Mouse (Mus musculus) urinary bladder, adult 2 months (tissue): Measurements from ENCODE around the gene Pcnx. TPM values are rescaled to one million over a fixed set of nuclear protein-coding genes. Genes with fewer than 3 reads are reported as not detected.

Experiments
- DNase-seq: peaks from one replicate; pipeline ENCODE4 v3.0.0; 2022; ENCODE audit warnings: low spot score
- polyA plus RNA-seq: library from polyadenylated mRNA; depleted of rRNA; stranded (reverse); fragments of >200 nt; gene quantifications from 2 replicates; pipeline ENCODE4 v1.2.3, GENCODE M21; 2012; rRNA removed

The Pcnx gene
- 23.3 and 35.3 TPM in 2 replicates for polyA plus RNA-seq

DNA sequence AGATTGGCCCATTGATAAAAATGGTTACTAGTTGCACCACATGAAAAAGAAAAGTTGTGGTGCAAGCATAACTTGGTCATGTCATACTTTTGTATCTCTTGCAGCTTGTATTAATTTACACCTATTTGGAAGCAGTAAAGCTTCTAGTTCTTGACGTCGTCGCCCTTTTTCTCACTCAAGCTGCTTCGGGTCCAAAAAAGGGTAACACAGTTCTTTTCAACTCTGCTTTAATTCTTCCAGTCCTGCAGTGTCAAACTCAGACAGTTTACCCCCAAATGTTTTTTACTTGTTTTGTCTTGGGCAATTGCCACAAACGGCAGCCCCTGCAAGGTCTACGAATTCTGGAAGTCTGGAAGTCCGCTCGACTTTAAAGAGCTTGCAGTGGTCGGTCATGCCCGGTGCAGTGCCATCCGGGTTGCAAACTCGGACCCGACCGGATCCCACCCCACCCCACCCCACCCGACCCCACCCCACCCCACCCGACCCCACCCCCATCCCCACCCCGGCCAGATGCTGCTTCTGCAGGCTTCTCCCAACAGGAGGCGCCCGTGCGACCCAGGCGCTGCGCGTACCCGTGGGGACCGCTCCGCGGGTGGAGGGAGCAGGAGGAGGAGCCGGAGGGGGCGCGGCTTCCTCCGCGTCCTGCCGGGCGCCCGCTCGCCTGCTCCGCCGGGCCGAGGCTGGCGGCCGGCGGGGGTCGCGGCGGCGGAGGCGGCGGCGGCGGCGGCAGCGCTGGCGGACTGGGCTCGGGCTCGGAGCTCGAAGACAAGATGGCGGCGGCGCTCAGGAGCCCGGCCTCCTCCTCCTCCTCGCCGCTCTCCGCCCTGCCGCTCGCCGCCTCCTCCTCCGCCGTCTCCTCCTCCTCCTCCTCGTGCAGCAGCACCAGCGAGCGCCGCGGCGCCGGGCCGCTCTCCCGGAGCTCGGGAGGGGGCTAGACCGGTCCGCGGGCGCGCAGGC lies at the start of gene Pcnx:
Pcnx (plus strand) TSS at position 673 of the 957 bp plus-strand sequence.
- DNase-seq, result peak; percentile 77

DNA sequence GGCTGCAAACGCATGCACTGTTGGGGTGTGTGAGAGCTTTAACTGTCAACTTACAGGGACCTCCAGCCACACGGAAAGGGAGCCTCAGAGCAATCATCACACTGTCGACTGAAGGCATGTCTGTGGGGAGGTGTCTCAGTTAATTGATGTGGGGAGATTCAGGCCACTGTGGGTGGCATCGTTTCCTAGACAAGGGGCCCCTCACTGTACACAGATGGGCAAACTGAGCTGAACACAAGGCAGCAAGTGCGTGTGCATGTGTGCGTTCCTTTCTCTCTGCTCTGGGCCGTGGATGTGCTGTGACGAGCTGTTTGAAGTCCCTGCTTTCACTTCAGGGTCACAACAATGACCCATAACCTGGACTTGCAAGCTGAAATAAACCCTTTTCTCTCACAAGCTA lies 49.4 kb upstream of the Pcnx start:
- DNase-seq, result no peak

DNA sequence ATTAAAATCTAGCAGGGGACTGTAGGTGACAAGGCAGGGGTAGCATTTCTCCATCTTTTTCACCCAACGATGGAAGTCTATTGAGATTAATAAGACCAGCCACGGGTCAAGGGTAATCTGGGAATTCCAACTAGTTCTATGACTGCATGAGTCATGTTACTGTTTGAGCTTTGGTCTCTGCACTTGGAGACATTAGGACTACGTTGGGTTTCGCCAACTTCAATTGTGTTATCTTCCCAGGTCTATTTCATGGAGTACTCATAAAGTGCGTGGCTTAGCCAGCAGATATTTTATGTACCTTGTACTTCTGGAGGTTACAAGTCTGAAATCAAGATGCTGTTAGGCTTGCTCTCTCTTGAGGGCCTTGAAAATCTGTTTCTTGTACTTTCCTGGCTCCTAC lies 45.1 kb upstream of the Pcnx start:
- no peak for DNase-seq

DNA sequence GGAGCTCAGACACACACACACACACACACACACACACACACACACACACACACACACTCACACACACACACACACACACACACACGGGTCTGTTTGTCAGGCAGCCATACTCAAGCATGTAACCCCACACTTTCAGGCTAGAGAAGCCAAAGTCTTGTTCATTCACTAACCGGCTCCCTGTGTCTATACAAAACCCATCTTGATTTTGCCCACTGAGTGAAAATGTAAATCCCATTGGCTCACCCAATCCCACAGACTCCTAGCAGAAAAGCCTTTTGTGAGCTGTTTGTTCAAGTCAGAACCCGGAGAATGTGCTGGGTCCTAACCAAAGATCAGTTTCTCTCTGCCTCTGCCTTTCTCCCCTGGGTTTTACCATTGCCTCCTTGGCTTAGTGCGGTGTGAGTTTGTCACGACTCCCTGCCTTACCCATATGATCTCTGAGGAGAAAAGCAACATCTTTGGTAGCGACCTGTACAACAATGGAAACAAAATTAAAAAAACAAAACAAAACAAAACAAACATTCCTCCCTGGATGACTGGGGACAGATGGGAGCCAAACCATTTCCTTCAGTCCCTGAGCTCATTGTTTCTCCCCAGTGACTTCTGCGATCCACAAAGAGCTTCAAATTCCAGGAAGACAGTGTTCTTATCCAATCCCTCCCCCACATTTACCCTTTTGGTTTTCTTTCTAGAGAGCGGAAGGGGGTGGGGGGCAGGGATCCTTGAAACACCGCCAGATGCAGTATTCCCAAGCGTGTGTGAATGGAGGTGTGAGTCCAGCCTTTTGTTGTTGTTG lies 43.3 kb upstream of the Pcnx start:
- no peak for DNase-seq

DNA sequence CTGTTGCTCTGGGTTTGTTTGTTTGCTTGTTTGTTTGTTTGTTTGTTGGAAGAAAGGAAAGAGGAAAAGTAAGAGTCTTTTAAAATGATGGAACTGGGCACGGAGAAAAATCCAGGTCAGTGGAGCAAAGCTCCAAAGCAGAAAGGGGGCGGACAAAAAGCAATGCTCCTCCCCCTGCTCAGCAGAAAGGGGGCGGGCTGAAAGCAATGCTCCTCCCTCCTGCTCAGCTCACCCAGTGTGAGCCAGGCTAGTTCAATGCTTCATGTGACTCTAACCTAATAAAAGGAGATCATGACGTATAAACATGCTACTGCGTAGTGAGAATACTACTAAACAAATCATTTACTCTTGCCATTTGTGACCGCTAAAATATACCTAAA lies 42.7 kb upstream of the Pcnx start:
- DNase-seq, result no peak

DNA sequence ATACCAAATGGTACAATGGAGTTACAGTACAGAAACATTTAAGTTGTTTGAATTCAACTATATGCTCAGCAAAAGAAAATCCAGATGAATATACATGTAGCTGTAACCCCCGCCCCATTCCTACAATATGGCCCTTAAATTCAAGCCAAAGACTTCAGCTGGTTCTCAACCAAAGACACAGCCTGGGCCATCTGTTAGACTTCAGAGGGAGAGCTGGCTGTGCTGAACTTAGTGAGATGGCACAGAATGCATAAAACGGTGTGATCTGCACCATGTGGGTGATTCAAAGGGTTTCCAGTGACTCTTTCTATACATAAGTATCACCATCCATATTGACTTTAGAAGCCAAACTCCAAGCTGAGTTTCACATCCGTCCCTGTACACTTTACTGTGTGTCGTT lies 39.1 kb upstream of the Pcnx start:
- no peak for DNase-seq

DNA sequence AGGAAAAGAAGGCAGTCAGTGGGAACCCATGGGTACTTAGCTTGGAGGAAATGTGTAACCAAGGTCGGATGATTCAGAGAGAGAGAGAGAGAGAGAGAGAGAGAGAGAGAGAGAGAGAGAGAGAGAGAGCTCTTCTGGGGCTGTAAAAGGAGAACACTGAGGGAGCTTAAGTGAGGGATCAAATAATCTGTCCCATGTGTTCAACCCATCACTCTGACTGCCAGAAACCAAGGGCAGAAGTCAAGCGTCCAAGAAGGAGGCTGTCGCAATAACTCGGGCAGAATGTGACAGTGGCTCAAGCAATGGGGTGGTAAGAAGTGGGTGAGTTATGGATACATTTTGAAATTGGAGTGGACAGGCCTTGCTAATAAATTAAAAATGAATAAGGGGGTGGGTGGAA lies 37.6 kb upstream of the Pcnx start:
- DNase-seq, result no peak

DNA sequence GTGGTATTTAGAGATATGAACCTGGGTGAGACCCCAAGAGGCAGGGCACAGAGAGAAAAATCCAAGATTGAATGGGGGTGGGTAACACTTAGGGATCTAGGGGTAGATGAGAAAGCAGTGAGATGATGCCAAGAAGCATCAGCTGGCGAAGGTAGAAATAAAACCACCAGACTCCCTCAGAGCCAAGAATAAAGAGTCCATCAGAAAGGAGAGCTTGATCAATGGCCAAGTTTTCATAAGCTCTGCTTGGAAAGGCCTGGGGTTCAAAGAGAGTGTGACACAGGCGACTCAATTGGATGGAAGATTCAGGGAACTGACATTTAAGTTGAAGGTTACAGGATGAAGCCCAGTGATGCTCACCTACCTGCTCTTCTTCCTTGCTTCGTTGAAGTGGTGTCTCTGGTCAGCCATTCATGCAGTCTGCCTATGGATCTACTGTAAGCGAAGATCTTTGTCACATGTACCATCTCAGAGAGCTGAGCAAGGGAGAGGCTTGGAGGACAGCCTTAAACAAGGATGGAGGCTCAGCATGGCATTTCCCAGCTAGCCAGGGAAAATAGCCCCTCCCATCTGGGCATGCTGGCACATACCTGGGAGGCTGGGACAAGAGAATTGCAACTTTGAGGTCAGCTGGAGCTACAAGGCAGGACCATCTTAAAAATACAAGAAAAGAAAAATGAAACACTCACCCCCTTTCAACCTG lies 36.9 kb upstream of the Pcnx start:
- no peak for DNase-seq

DNA sequence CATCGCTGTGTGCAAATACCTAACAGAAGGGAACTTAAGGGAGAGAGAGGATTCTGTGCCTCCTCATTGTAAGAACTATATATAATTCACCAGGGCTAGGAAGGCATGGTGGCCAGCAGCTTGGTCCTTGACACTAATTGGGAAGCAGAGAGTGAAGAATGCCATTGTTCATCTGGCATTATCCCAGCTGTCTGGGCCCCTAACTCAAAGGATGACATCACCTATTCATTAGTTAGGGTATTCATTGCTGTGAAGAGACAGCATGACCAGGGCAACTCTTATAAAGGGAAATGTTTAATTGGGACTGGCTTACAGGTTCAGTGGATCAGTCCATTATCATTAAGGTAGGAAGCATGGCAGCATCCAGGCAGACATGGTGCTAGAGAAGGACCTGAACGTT lies 31.5 kb upstream of the Pcnx start:
- no peak for DNase-seq

DNA sequence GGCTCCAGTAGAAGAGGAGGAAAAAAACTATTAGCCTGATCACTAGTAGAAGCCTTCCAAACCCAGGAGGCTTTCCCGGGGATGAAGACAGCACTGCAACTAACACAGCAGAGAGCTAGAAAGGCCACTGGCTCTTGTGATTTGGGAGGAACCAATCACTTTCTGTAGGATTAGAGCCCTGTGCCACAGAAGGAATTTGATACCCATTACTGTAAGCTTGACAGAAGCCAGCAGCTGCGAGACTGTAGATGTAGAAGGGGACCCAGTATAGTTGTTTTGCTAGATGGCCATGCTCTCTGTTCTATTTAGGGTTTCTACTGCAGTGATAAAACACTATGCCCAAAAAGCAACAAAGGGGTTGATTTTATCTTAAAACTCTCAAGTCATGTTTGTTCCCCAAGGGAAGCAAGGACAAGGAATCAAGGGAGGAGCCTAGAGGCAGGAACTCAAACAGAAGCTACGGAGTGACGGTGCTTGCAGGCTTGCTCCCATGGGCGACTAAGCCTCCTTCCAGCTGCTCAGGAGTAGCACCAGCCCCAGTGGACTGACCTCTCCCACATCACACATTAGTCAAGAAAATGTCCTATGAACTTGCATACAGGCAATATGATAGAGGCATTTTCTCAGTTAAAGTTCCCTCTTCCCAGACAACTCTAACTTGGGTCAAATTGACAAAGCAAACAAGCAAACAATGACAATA lies 27.6 kb upstream of the Pcnx start:
- DNase-seq, result no peak

DNA sequence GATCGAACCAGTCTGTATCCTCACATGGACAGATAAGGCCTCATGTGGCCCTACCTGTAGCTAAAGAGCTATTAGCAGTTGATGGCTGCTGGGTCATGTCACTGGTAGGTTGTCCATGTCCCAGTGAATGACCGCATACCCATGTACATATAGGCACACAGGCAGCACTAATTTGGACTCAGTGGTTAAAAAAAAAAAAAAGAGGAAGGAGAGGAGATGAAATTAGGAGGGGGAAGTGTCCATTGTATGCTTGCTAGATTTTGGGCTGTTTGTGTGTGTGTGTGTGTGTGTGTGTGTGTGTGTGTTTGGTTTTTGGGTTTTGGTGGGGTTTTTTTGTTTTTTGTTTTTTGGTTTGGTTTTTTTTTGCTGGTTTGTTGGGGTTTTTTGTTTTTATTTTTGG lies 26.7 kb upstream of the Pcnx start:
- DNase-seq, result no peak

DNA sequence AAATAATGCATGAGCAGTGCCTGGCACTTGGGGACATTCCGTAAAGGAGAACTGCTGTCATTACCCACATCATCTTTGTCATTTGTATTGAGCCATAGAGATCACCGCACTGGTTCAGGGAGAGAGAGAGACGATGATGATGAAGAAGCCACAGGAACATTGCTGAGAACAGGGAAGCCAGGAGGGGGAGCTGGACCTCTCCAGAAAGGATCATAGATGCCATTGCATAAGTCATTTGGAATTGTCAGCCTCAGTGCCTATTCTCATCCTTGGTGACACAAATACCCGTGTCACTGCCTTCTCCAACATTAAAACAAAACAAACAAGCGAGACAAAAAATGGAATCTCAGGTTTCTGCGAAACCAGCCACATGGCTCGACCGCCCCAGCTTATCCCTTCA lies 23.7 kb upstream of the Pcnx start:
- DNase-seq, result no peak

DNA sequence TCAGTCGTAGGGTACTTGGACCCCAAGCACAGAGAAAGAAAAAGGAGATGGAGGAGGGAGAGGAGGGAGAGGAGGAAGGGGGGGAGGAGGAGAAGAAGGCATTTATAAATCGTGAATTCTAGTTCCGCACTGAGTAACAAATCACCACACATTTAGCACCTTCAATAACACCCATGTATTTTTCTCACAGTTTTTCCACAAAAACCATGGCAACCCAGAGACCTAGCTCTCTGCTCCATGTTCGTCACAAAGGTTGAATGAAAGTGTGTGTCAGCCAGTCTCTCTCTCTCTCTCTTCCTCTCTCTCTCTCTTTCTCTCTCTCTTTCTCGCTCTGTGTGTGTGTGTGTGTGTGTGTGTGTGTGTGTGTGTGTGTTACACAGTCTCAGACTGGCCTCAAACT lies 22.4 kb upstream of the Pcnx start:
- no peak for DNase-seq

DNA sequence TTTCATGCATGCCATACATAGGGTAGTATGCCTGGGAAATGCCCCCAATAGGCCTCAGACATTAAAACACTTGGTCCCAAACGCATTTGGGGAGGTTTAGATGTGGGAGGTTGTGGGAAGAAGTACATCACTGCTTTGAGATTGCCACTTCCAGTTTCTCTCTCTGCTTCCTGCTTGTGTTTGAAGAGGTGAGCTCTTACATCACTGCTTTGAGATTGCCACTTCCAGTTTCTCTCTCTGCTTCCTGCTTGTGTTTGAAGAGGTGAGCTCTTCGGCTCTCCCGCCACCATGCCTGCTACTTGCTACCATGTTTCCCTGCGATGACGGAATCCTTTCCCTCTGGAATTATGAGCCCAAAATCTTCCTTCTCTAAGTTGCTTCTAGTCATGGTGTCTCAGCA lies 20.2 kb upstream of the Pcnx start:
- no peak for DNase-seq

DNA sequence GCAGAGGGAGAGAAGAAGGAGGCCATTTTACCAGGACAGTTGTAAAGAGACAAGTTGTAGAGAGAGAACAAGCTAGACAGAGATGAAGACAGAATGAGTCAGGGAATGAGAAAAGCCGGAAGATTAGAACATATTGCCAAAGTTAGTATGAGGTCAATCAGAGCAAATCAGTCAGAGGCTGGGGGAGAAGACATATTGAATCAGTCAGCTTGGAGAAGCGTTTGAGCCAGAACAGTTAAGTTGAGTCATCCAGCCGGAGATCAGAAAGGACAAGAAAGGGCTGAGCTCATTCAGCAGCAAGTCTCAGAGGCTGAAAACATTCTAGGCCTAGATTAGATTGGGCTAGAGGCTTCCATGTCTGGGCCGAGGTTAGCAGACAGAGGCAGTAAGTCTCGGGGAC lies 18.8 kb upstream of the Pcnx start:
- DNase-seq, result no peak

DNA sequence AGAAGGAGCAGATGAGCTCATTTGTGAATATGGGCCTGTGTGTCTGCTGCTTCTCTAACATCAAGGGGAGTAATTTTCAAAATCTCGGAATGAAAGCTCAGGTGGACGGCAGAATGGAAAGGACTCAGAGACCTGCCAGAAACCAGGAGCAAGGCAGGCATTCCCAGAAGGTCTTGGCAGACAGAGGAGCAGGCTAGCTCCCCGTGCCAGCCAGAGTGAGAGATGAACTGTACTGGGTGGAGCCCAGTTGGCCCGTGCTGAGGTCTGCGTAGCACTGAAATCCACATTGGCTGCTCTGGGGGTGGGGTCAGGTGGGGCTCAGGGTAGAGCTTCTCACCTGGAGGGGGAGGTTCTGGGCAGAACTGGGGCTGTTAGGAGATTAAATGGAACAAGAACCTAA lies 16.3 kb upstream of the Pcnx start:
- no peak for DNase-seq

DNA sequence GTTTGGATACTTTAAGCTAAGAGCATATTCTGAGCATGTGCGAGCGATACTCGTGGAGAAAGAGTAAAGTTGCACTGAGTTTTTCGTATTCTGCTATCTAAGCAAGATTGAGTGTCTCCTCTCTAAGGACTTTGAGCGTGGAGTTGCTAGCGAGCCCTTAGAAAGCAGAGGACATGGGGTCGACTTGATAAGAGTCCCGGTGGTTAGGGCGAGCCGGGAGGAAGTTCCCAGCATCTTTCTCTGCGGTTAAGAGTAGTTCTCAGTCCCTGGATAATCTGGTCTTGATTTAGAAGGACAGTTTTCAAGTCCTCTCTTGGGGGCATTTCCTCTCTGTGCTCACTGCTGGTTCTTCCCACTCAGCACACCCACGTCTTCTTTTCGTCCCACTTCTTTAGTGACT lies 15.3 kb upstream of the Pcnx start:
- DNase-seq, result no peak

DNA sequence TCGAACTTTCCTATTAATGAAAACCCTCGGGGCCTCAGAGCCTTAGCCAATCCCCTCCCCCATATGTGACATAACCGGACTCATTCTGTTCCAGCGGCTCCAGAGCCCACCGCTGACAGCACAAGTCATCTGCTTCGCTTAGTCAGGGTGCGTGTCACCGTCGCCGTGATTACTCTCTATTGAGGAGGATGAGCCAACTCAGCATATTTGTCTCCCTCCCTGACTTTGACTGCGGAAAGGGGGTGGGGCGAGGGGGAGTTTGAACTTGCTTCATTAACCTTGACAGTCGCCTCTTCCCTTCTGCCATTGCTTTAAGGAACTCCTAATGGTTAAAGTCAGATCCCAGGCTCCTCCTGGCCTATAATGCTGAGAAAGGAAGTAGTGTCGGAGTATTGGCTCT lies 14.8 kb upstream of the Pcnx start:
- no peak for DNase-seq

DNA sequence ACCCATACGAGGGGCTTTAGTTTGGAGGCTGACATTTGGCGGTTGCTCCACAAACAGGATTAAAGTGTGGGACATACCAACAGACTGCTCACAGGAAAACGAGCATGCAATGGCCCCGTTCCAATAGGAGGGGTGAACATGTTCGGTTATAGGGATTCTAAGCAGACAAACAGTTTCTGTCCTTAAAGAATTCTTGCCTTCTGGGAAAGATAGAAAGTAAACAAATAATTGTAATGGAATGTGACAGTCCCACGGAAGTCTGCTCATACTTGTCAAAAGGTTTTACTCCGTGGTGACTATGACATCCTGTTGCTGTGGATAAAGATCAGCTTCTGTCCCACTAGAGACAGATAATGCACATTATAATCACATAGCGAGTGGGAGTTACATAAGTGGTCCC lies 10.2 kb upstream of the Pcnx start:
- no peak for DNase-seq

DNA sequence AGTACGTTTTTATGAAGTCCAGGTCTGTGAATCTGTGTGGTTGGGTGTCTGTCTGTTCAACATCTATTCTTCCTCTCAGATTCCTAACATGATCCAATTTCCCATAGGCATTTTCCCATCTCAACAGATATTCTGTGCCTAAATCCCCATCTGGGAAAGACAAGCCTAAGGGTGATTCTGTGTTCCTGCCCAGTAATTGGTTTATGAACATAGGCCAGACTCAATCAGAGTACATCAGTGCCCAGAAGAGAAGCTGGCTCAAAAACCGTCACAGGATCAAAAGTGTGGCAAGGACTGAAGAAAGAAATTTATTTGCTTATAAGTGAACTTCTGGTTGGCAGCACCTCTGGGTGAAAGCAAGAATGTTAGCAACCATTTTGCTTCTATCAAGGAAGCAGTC lies 7.3 kb upstream of the Pcnx start:
- no peak for DNase-seq

DNA sequence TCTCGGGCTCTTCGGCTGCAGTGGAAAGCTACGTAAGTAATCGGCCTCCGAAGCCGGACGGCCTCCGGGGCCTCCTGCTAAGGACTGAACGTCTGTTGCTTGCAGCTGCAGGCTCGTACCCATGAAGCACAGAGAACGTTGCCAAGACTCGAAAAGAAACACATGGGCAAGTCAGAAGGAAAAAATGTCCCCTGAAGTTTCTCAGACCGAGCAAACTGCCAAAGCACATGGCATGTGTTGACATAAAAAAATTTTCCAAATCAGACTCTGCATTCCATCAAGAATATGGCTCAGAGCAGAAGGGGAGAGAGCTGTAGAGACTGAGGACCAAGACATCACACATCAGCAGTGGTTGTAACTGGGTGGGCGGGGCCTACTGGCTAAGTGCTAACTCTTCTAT lies 6.8 kb upstream of the Pcnx start:
- DNase-seq, result no peak

DNA sequence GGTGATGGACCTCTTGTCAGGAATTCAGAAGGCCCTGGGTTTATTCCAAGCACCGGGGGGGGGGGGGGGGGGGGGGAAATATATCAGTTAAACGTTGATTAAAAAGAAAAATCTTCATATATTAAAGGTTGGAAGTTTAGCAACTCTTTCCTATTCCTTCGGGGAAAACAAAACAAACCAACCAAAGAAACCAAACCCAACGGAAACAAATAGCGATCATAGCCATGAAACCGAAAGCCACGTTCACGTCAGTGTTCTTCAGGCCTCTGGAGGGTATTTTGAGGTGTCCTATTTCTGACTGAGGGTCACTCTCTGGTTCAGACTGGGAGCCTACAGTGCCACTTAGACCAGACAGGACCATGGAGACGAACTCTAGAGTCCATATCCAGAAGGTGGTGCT lies 6.3 kb upstream of the Pcnx start:
- DNase-seq, result no peak
